Mouse (Mus musculus) fat pad, adult 2 months (tissue): ENCODE data around the gene Chtf18.

Experiments
- DNase-seq: peaks from one replicate; pipeline ENCODE4 v3.0.0-alpha.2; 2011; ENCODE audit warnings: low read depth, low spot score; ENCODE audit errors: extremely low read depth

Gene Chtf18

DNA sequence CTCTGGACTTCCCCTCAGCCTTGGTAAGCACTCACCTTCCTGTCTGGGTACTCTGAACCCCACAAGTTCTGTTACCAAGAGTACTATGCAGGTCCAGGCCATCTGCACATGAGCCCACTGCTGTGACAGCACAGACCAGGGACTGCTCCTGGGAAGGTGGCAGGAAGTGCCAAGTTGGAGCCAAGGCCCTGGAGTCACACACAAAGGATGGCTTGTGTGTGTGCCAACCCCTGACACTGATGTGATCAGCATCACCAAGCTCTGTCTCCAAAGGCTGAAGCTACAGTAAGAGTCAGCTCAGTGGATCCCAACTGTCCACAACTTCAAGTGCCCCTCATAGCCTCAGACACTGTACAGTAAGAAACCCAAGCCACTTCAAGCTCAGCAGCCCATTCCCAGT lies 54.2 kb downstream of the Chtf18 start:
- no peak for DNase-seq
